Mouse (Mus musculus) c-Kit-positive CD71-positive TER-119-positive erythroid progenitor cells, embryonic 14.5 days (primary cell): Measurements from ENCODE around the gene Gucy2c.
"Not testable (repeated sequence)": the region's sequence is repeated elsewhere in the genome, so short reads cannot be mapped to it uniquely, and the experiment has no call there.

ENCODE experiments used
- DNase-seq: peaks from one replicate; pipeline ENCODE4 v3.0.0-alpha.2; 2013; ENCODE audit warnings: low spot score

The Gucy2c gene

DNA sequence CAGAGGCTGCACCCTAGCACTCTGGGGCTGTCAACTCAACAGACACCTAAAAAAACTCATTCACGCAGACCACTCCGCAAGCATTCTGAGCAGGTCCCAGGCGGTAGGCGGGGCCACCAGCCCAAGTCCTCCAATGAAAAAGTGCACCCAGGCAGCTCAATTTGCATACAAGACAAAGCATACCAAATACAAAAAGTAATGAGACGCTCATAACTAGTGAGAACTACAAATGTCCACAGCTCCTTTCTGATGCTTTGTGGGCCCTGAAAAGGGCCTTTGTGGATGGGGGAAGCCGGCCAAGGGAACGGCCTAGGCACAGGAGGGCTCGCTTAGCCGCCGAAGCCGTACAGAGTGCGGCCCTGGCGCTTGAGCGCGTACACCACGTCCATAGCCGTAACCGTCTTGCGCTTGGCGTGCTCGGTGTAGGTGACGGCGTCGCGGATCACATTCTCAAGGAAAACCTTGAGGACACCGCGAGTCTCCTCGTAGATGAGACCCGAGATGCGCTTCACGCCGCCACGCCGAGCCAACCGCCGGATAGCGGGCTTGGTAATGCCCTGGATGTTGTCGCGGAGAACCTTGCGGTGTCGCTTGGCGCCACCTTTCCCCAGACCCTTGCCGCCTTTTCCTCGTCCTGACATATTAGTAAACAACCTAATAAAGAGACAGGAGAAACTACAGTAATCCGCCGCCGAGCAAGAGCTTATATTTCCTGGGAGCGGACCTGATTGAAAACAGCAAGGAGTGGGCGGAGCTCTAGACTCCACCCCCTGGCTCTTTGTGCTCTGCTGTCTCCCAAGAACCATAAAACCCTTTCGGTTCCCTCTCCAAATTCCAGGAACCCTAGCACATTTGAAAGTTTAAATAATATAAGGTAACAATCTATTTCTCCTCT lies 22.4 kb upstream of the Gucy2c start, which contains the start of gene Hist4h4:
TSS of gene Hist4h4 (minus strand) at position 677 of the 895 bp plus-strand sequence.
- DNase-seq, result peak; percentile 100

DNA sequence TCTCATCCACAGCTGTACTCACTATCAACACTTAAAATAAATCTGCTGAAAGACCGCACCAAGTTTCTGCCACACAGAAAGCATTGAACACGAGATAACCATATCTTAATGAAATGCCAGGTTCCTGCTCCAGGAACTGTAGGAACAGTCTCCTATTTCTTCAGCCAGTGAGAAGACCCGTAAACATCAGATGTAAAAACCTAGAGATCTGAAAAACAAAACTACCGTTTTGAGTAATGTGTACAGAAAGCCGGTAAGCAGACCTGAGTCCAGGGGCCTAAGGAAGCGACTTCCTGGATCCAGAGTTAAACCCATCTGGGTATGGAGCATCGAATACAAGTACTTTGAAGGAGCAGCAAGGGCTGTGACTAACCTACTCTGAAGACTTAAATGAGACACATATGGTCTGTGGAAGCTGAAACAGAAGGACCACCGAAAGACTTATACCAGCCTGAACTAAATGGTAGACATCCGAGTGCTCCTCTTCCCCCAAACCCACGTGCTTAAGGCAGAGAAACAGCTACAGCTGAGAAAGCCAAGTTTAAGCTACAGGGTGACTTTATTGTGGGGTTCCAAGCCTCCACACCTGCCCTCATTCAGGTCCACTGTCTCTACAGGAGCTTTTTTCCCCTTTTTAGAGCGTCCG lies 21.7 kb upstream of the Gucy2c start:
- peak; percentile 57 for DNase-seq

DNA sequence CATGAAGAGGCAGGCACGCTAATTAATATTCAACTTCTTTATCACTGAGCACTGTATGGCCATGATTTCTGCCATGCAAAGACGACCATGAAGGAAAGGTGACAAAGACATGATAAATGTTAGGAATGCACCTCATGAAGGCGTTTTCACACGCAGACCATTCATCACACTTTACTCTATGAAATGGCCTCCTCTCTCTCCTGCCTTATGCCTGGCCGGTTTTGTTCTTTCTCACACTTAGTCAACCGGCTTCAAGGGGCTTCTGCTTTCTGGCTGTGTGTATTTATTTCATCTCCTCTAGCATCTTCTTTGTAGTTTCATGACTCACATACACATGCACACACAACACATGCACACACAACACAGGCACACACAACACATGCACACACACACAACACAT lies 19.7 kb upstream of the Gucy2c start:
- DNase-seq, result no peak

DNA sequence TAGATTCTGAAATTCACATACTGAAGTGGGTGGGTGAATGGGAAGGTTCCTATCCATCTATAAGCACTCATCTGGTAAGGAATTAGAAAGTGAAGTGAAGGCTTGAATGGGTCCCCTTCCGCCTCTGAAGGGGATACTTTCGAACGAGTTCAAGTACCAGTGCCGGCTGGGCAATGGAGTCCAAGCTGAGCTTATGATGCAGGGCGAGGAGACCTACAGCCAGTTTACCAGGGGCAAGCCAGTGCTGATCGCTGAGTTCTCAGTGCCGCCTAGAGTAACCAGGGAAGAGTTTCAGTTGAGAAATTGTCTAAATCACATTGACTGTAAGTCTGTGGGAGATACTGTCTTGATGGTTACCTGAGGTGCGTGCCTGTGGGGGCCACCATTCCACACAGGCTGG lies 19.1 kb upstream of the Gucy2c start:
- DNase-seq, result no peak

DNA sequence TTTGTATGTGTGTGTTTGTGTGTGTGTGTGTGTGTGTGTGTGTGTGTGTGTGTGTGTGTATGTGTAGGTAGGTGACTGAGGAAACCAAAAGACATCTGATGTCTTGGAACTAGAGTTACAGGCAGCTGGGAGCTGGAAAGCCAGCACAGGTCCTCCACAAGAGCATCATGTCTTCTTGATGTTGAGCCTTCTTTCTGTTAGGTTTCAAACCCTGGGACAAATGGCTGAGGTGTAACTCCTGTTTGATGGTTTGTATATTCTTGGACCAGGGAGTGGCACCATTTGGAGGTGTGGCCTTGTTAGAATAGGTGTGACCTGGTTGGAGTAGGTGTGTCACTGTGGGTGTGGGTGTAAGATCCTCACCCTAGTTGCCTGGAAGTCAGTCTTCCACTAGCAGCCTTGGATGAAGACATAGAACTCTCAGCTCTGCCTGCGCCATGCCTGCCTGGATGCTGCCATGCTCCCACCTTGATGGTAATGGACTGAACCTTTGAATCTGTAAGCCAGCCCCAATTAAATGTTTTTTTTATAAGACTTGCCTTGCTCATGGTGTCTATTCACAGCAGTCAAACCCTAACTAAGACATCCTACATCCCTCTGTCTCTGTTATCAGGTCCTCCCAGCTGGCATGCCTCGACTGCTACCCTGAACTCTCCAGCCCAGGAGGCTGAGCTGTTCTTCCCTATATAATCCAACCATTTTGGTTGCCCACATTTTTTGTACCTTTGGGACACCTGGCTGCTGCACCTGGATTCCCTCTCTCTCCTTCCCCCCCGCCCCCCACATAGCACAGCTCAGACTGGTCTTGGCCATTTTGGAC lies 16.5 kb upstream of the Gucy2c start:
- not testable (repeated sequence) for DNase-seq

DNA sequence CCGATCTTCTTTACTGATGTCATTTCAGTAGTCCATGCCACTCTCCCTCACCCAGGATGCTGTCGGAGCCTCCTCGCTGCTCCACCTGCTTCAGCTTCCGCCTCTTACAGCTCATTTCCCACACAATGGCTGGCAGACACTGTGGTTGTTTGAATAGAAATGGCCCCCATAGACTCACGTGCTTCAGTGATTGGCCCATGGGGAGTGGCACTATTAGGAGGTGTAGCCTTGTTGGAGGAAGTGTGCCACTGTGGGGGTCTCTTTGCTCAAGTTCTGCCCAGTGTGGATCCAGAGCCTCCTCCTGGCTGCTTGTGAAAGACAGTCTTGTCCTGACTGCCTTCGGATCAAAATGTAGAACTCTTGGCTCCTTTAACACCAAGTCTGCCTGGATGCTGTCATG lies 14.3 kb upstream of the Gucy2c start:
- DNase-seq, result no peak

DNA sequence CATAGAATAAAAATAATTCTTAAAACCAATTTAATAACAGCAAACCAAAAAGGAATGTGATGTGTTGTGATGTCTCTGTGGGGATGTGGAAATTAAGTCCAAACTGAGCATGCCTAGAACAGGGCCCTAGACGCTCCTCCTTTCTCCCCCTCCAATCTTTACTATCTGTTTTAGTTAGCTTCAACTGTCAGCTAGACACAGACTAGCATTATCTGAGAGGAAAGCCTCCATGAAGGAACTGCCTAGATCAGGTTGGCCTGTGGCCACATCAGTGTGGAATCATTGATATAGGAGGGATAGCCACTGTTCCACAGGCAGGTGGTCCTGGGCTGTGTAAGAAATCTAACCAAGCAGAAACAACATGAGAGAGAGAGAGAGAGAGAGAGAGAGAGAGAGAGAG lies 13.5 kb upstream of the Gucy2c start:
- no peak for DNase-seq

DNA sequence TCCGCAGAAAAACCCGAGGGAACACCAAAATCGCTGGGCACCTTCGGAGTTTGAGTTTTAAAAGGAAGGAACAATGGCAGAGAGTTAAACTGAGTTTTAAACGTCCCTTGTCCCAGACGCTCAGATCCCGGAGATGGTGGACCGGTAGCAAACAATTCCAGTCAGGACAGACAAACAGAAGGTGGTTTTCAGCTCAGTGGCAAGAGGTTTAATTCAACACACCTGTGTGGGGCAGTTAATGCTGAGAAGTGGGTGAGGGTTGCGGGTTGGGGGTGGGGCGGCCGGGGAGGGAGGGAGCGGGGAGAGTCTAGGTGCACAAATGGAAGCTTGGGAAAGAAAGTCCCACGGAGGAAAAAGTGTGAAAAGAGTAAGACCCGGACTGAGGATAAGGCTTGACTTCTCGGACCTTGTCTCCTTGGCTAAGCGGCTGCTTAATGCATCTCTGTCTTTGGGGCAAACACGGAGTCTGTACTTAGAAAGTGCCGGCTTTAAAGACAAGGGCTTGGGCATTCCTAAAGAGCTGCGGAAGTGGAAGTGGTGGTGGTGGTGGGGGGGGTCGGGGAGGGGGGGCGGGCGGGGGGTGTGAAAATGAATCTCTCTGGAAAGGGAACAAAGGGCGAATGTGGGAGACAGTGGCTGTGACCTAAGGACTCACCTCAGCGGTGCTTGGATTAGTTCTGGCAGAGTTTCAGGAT lies 12.4 kb upstream of the Gucy2c start:
- DNase-seq, result no peak

DNA sequence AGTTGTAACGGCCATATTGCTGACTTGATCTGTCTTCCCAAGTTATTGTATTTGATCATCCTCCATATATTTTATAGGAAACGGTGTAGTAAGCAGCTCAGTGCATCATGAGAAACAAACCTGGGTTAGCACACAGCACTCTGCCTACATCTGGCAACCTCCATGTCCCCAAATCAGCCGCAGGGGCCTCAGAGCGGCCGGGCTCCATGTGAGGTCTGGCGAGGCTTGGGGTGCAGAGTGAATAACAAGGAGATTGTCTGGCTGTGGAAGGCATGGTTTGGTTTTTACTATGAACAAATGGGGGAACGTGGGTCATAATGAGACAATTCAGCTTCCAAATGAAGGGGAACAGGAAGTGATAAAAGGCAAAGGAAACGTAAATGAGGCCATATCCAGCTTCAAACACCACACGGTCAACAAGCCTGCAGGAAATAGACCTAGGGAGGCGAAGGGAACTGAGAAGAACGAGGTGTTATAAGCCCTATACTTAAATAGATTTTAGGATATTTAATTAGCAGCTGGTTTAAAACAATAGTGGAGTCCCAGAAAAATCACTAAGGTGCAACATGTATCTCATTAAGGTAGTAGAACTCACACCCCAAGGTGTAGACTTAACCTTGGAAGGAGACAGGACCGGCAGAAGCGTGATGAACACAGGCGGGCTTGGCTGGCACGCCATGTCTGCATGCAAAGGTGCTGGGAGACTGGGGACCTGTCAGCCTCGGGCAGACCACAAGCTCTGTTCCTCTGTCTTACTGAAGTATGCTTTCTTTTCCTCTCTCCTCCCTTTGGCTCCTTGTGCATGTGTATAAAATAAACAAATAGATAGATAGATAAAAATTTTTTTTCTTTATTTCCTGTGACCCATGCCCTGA lies 11.6 kb upstream of the Gucy2c start:
- no peak for DNase-seq

DNA sequence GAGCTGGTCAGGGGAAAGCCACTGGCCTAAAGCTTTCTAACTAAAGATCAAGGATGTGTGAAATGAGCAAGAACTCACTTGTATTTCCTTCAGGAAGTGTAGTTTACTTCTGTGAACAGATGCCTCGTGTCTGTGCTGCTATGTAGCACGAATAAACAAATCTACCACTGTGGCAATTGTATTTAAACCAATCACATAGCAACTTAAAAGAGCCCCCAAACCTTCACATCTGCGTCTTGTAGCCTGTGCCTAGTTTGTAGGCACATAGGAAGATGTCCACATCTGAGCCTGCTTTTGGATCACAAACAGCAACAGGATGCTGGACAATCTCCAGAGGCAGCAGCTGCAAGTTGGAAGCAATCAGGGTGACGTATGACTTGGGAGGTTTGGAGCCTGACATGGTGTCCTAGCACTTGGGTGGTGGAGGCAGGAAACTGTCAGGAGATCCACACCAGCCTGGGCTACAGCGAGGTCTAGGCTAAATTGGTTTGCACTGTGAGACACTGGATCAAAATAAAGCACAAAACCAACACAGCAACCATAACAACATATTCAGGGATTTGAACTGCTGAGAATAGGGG lies 7.9 kb upstream of the Gucy2c start:
- no peak for DNase-seq

DNA sequence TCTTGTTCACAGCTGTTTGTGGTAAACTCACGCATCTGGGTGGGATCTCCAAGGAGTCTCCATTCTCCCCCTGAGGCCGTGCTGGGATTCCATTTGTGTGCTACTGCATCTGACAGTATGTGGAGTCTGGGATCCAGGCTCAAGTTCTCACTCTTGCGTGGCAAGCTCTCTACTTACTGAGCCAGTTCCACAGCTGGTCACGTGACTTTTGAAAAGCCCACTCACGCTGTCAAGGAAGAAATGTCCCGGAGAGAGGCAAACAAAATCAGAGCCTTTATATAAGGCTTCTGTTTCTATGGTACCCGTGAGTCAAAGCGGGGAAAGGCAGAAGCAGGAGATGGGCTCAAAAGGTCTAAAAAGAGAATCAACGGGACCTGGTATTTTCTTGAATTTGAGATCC lies 1.2 kb upstream of the Gucy2c start:
- DNase-seq, result no peak

DNA sequence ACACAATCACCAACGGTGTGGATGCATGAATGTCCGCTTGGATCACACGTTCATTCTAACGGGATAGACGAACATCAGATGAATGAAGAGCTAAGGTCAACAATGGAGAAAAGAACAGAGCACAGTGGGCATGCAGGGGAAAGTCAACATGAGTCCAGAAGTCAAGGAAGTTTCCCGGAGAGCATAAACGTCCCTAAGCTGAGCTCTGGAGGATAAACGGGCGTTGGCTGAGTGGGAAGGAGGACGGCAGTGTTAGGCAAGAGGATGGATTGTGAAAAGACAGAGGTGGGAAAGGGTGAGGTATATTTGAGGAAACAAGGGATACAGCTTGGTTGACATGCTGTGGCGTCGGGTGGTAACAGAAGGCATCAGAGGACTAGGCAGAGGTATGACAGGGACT lies 581 bp upstream of the Gucy2c start:
- DNase-seq, result no peak

DNA sequence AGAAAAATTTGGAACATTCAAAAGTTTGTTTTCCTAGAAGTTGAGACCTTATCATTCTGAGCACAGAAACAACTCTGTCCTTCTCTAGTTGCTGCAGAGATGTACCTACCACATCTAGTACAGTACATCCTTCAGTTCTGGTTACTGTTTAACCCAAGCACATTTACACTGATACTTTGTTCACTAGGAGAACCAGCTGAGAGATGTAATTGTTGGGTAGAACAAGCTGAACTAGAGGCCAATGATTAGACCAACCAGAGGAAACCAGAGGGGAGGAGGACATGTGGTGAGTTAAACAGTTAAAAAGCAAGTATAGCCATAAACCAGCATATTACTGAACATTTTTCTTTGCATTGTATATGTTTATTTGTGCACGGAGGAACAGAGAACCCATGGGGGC lies 5.2 kb downstream of the Gucy2c start:
- no peak for DNase-seq

DNA sequence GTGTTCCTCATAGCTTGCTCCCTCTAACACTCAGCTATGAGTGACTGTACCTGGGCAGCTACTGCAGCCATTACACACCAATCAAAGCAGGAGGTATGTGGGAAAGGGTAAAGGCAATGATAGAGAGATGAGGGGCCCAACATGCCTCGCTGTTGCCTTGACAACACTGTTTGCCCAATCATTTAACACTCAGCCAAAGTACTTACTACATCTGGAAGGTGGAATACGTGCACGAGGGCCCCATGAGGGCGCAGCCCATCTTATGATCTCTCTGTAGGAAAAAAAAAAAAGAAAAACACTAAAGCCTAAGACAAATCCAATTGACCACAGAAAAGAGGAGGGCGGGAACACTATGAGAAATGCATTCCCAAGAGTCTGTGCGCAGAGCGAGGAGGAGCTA lies 11.7 kb downstream of the Gucy2c start:
- DNase-seq, result no peak

DNA sequence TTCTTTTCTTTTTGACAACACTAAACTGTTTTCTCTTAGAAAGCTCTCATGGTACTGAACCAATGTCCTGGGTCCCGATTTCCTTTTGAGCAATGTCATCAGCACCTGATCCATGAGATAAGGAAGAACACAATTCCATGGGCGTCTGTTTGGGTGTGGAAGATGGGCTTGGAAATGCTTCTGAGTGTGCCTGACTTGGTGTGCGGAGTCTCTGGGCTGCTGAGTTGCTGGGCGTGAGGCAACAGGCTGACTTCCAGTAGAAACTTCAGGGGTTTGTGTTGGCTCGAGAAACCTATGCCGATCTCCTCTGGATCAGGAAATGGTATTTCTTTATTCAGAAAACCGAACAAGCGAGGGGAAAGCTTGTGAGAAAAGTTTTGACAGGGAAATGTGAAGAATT lies 12.4 kb downstream of the Gucy2c start:
- DNase-seq, result no peak

DNA sequence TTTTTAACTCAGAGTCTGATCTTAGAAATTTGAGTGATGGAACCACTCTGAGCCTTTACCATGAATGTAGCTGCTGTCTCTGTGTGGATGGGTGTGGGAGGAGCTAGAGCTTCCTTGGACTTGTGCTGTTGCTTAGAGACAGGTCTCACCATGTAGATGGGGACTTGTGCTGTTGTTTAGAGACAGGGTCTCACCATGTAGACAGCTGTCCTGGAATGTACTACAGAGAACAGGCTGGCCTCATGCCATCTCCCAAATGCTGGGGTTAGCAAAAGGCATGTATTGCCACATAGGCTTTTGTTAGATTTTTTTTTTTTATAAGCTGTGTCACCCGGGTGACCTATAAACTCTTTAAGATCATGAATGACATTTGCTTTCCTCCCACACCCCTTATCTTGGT lies 17.7 kb downstream of the Gucy2c start:
- no peak for DNase-seq

DNA sequence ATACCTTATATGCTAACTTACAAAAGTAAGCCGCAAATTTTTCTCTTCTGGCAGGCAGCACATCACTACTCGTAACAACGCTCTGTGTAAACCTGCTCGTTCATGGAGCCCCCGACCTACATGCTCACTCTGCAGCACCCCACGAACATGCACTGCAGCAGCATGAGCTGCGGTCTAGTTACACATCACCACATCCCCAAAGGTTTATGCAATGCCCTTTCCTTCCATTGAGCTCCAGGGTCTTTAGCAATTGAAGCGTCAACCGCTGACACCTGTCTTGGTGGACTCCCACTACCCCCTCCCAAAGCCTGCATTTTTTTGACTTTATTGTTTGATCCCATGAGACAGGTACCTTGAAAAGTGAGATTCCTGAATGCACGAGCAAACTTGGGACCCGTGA lies 31.0 kb downstream of the Gucy2c start:
- DNase-seq, result no peak

DNA sequence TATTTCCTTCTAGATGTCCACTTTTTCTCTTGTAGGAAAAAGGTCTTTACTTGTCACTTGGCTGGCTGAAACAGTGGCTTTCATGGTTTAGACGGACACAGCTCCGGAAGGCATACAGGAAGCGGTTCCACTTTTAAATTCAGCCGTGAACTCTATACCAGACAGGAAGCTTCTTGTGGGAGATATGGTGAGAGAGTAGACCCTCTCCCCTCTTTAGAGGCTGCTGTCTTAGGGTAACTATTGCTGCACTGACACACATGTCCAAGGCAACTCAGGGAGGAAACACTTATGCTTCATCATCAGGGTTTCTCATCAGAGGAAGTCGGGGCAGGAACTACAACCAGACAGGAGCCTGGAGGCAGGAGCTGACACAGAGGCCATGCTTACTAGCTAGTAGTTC lies 36.0 kb downstream of the Gucy2c start:
- no peak for DNase-seq

DNA sequence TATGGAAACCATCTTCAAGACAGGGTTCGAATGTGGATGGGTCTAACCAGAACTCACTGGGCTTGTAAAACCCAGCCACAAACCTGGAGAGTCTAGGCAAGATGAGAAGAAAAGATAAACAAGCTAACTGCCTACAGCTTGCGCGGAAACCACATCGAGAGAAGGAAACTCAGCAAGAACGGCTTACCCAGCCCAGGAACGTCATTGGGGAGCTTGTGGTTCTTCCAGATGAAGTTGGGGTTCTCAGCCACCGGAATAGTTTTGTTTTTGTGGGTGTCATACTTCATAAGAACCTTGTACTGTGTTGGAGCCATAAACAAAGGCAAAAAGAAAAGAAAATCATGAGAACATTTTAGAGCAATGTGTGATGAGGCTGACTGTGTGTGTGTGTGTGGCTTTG lies 37.8 kb downstream of the Gucy2c start:
- no peak for DNase-seq

DNA sequence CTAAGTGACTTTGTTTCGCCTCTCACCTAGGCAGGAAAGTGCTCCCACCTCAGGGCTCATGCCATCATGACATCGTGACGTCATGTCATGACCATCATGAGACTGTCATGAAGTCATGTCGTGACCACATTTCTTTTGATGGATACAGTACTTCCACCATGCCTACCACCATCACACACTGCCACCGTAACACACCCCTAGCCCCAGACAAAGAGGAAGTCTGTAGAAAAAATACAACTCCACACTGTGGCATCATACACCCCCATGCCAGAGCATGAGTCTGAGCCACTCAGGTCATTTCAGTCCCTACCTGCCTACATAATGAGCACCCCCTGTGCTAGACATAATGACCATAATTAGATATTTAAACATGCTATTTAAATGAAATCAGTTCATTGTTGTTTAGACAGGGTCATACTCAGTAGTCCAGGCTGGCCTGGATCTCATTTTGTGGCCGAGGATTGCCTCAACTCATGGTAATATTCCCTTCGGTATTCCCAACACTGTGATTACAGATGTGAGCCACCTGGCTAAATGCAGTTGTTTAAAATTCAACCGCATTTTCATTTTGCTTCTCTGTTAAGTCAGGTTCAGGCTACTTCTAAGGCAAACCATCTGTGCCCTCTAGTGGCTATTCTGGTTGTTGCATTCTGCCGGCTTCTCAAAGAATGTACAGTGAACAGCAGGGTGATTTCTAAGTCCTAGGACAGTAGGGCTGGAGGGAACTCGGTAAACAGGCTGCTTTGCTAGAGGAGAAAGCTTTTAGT lies 39.0 kb downstream of the Gucy2c start:
- peak; percentile 80 for DNase-seq
